Mouse (Mus musculus) testis, adult 2 months (tissue): ENCODE results near the gene Cstf3.

ENCODE experiments used
- CTCF ChIP-seq: fragments of 200-500 bp; IDR thresholded peaks from 2 replicates; pipeline ENCODE4 v1.5.1; 2012; ENCODE audit warnings: low read depth, mild to moderate bottlenecking, inconsistent platforms, low read length, moderate library complexity; ENCODE audit not compliant: control insufficient read depth, insufficient read depth, insufficient replicate concordance
- POLR2A ChIP-seq: fragments of 200-500 bp; IDR thresholded peaks from 2 replicates; pipeline ENCODE4 v1.6.1; 2012; ENCODE audit warnings: low read depth, mild to moderate bottlenecking, inconsistent platforms, low read length, moderate library complexity; ENCODE audit not compliant: control insufficient read depth

- TF ChIP-seq POLR2A = no peak
- TF ChIP-seq CTCF = no peak
Measured at GRCm38 (mm10) chr2:104561386-104561785, 28.9 kb upstream of the Cstf3 start.
